Mouse (Mus musculus): ENCODE results near the gene Cd36.
"Not testable (repeated sequence)": the region's sequence is repeated elsewhere in the genome, so short reads cannot be mapped to it uniquely, and the experiment has no call there.

Cd36 gene

GRCm38 (mm10) chr5:17888598-17888997, at the start of gene Cd36:
Gene Cd36, minus strand, starts transcription at chr5:17888801.
- peak; percentile 25 for DNase-seq (ENCODE audit: extremely low spot score)

DNA sequence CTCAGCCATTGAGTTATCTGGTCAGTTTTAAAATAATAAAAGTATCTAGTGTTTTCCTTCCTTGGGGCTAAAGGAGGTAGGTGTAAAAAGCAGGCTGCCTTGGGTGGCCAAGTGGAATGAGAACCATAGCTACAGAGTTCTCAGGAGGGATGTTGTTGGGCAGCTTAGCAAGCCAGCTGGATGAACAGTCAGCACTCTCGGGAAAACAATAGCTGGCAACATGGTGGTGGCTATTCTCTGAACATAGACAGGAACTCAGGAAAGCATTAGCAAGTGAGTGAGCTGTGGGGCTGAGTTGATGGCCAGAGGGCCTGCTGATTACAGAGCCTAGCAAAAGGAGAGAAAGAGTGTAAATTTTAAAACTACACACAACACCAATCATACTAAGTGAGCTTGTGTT, 45.9 kb upstream of the Cd36 start:
- DNase-seq (ENCODE audit: extremely low spot score): no peak

DNA sequence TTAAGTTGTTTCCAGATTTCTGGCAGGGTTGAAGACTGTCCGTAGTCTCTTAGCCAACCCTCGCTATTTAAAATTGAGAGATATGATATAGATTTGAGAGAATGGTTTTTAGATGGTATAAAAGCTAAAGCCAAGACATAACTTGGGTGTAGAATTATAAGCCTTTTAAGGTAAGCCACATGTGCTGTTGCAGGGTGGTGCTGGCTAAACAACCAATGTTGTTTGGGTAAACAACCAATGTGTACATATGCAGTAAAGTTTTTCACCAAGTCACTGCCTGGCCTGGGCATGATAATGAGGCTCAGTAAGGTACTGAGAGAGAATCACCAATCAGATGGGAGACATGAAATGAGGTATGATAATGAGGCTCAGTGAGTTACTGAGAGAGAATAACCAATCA, 43.0 kb upstream of the Cd36 start:
- not testable (repeated sequence) for DNase-seq (ENCODE audit: extremely low spot score)

DNA sequence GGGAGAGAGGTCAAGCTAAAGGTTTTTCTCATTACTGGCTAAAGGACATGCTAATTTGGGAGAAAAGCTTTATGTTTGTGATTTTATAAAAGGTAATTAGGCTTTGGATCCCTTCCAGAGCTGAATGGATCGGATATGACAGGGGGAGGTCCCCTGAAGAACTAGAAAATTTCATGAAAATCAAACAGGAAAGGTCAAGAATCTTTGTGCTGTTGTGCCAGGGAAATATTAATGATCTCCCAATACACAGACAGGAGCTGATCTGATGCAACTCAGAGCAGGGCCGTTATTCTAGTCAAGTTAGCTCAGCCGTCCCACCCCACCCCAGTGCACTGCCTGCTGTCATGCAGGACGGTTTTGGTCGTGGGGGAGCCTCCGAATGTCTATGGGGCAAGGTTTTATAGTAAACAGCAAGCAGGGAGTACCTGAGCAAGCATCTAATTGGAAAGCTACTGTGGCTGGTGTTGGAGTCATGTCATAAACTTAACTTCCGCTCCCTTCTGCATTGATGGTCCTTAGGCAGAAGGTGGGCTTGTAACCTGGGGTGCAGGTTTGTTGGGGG, 40.5 kb upstream of the Cd36 start:
- no peak for DNase-seq (ENCODE audit: extremely low spot score)

- no peak for DNase-seq (ENCODE audit: extremely low spot score)
These were observed 39.9 kb upstream of the Cd36 start for GRCm38 (mm10) chr5:17928471-17928870.

GRCm38 (mm10) chr5:17924085-17924518, 35.5 kb upstream of the Cd36 start:
- DNase-seq (ENCODE audit: extremely low spot score): no peak

- DNase-seq (ENCODE audit: extremely low spot score): peak; percentile 10
These were observed 35.0 kb upstream of the Cd36 start for GRCm38 (mm10) chr5:17923648-17924047.

- DNase-seq (ENCODE audit: extremely low spot score): no peak
These were observed 30.4 kb upstream of the Cd36 start for GRCm38 (mm10) chr5:17918966-17919365.

DNA sequence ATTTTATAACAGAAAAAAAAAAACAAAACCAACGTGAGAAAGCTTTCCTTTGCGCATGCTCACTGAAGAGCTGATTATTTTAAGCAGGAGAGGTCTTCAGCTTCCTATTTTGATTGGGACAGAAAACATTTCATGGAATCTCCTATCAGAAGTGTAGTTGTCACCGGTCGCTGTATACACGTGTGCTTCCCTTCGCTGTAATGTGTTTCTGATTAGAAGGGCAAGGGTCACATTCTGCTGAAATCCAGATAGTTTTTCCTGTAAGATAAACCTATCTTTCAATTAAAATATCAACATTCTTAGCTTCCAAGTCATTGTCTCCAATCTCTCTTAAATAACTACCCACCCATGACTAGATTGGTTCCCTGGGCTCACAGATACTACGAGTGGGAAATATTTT, 16.2 kb upstream of the Cd36 start:
- DNase-seq (ENCODE audit: extremely low spot score): no peak

- no peak for DNase-seq (ENCODE audit: extremely low spot score)
These were observed 10.3 kb upstream of the Cd36 start for GRCm38 (mm10) chr5:17898948-17899347.

DNA sequence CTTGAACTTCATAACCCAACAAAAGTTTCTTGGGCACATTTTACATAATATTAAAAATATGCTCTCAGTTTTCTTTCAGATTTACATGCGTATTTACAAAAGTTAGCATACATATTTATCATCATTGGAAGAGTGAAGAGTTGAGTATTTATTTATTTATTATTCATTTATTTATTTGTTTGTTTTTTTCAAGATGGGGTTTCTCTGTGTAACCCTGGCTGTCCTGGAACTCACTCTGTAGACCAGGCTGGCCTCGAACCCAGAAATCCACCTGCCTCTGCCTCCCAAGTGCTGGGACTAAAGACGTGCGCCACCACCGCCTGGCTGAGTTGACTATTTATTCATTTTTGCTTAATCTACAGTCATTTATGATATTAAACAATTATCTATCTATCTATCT, 9.0 kb upstream of the Cd36 start:
- not testable (repeated sequence) for DNase-seq (ENCODE audit: extremely low spot score)

DNA sequence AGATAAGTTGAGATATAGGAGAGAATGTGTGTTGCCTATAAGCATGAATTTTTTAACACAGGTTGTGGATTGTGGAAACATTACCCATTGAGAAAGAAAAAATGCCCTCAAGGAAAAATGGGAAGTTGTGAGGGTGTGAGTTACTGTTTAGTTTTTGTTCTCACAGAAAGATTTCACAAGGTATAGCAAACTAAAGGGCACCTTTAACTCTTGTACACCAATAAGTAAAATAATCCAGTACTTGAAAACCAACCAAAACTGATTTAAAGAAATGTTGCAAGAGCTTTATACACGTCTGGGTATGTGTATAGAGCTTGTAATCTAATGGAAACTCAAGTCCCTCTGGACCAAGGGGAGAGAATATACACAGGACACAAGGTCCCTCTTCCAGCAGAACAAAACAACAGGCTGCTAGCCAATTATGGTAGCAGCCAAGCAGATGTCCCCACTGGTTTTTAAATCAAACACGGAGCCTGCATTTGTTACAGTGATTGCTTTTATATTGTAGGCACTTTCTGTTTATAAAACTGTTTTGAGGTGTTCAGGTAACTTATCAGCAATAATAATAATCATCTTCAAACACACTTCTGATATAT, 5.1 kb upstream of the Cd36 start:
- no peak for DNase-seq (ENCODE audit: extremely low spot score)

- DNase-seq (ENCODE audit: extremely low spot score): no peak
These were observed 690 bp upstream of the Cd36 start for GRCm38 (mm10) chr5:17889291-17889690.

- no peak for DNase-seq (ENCODE audit: extremely low spot score)
These were observed 2.2 kb downstream of the Cd36 start for GRCm38 (mm10) chr5:17886377-17886776.

GRCm38 (mm10) chr5:17883357-17883875, 5.2 kb downstream of the Cd36 start:
- DNase-seq (ENCODE audit: extremely low spot score): no peak

- no peak for DNase-seq (ENCODE audit: extremely low spot score)
These were observed 7.1 kb downstream of the Cd36 start for GRCm38 (mm10) chr5:17881542-17881896.

- DNase-seq (ENCODE audit: extremely low spot score): no peak
These were observed 7.6 kb downstream of the Cd36 start for GRCm38 (mm10) chr5:17880799-17881541.

DNA sequence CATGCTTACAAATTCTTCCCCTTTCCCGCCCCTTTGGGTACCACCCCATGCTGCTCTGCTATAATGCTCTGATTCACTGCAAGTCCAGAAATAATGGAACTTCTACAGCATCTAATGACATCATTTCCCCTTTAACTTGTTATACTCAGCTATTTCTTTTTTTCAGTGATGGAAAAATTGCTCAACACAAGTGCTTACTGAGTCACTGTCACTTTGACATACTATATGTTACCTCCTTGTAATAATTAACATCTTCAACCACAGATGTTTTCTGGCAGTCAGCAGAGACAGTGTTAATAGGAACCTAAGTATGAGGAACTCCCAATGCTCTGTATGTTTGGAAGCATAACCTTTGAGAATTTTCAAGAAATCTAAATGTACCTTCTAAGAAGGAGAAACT, 8.7 kb downstream of the Cd36 start:
- DNase-seq (ENCODE audit: extremely low spot score): no peak

GRCm38 (mm10) chr5:17877044-17877443, 11.6 kb downstream of the Cd36 start:
- DNase-seq (ENCODE audit: extremely low spot score): no peak

DNA sequence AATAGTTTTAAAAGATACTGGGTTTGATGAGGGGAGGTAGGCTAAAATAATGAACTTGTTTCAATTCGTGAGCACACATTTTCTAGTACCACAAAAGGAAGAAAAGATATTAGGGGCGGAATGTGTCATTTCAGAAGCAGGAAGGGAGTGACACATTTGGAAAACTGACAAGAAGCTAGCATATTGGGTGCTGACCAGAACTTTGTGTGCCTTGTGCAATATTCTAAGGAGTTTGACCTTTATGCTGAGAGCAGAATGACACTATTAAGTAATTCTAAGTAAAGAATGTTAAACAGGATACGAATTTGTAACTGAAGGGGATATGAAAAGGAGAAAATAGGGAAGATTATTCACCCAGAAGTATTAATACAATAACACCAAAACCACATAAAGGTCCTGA, 12.0 kb downstream of the Cd36 start:
- DNase-seq (ENCODE audit: extremely low spot score): no peak

GRCm38 (mm10) chr5:17874335-17874734, 14.3 kb downstream of the Cd36 start:
- DNase-seq (ENCODE audit: extremely low spot score): no peak

DNA sequence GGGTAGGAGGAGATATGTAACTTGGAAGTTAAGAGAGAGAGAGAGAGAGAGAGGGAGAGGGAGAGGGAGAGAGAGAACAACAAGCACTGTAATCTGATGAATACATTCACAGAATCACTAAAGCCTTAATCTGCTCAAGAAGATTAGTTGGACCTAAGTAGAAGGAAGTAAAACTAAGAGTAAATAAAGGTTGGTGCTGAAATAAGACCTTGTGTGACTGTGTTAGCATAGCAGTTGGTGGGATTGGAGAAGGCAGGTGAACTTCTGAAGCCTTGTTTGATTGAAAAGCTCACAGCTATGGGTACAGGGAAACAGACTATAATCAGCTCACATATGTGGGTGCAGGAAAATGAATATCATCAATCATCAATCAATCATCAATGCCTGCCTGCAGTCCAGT, 23.2 kb downstream of the Cd36 start:
- DNase-seq (ENCODE audit: extremely low spot score): no peak

GRCm38 (mm10) chr5:17863085-17863484, 25.5 kb downstream of the Cd36 start:
- DNase-seq (ENCODE audit: extremely low spot score): no peak
